In the genomic region with DNA sequence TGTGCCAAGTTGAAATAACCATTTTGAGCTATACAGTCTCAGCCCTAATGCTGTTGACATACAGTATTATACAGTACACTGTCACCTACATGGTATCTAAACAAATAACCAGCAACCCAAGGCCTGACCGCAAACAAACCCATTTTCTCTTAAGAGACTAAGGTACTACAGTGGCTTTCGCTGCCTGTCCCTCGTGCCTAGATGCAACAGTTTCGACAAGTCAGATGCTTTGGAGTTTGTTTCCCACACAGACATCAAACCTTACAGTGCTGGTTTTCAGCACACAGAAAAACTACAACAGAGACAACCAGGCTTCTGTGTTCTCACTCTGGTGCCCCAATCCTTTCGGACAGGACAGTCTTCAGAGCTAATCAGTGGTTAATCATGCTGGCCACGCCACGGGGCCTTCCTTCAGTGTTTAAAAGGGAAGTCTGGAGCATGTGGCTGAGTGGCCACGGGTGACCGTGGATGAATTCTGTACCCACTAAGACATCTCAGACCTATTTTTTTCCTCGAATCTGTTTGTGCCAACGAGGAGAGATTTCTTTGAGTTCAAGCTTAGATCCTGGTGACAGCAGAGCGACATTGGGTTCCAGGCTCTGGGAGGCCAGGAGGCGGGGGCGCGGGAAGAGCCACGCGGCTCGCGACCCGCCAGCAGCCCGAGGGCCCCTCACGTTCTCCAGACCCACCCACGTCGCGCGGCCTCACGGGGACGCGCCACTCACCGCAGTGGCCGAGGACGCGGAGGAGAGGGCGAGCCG, we compare ENCODE assay signal across 7 mouse cellular contexts. TPM values are rescaled to one million over a fixed set of nuclear protein-coding genes. Genes with fewer than 3 reads are reported as not detected.
A peak's percentile ranks its signal among the peaks of the same experiment; 100 is the strongest.
DNase-seq lines count a peak whose midpoint lies in the region; ATAC-seq and TF ChIP-seq lines count a peak whose summit lies in the region.

No protein-coding gene starts in this region.

- no peaks in the 10 kb centered on the region for H3K27me3 ChIP-seq in hindbrain, embryonic 12.5 days
- H3K27me3 ChIP-seq in lung, postnatal 0 days (replicated peaks; ENCODE audit: insufficient read depth, low read length), result no peaks in the 10 kb centered on the region

- no peak for TF ChIP-seq EP300 in lung, postnatal 0 days (IDR thresholded peaks at IDR 0.05)

- 5% methylated on average over 35 of the region's 35 CpGs for WGBS in hindbrain, embryonic 12.5 days
- WGBS in lung, postnatal 0 days, result 3% methylated on average over 35 of the region's 35 CpGs

- H3K36me3 ChIP-seq in hindbrain, embryonic 12.5 days, result peaks cover 24% of the 10 kb centered on the region
- peaks cover 8% of the 10 kb centered on the region; the same call in 1 of the 2 replicates for H3K36me3 ChIP-seq in lung, postnatal 0 days (ENCODE audit: insufficient read depth, low read length)

- peak; percentile 12; the same call in 1 of the 2 replicates for ATAC-seq in common myeloid progenitor, adult 5-6 weeks (replicated peaks; ENCODE audit: low read depth, poor library complexity, severe bottlenecking)
- no peak; the same call in 1 of the 2 replicates for ATAC-seq in hindbrain, embryonic 12.5 days (ENCODE audit: low FRiP score)
- peak; percentile 42 for ATAC-seq in lung, postnatal 0 days

- H3K4me1 ChIP-seq in hindbrain, embryonic 12.5 days, result peaks cover 12% of the 10 kb centered on the region
- H3K4me1 ChIP-seq in lung, postnatal 0 days (ENCODE audit: insufficient read depth, low read depth, low read length), result peaks cover 5% of the 10 kb centered on the region; the same call in 1 of the 2 replicates

- peak overlapping the region; percentile 78 for H3K27ac ChIP-seq in hindbrain, embryonic 12.5 days
- H3K27ac ChIP-seq in lung, postnatal 0 days (ENCODE audit: low read length), result peak overlapping the region; percentile 92

- peak overlapping the region; percentile 94 for H3K9ac ChIP-seq in hindbrain, embryonic 12.5 days
- peak overlapping the region; percentile 94 for H3K9ac ChIP-seq in lung, postnatal 0 days (replicated peaks; ENCODE audit: low read depth)

- DNase-seq in retina, embryonic 14.5 days (ENCODE audit: low spot score), result peak; percentile 8
- DNase-seq in retina, postnatal 1 day, result no peak
- DNase-seq in lung, postnatal 0 days (ENCODE audit: low spot score), result no peak
- peak; percentile 2 to 8 for DNase-seq in spleen, postnatal 36 days (ENCODE audit: low spot score in 2 of 2)
- DNase-seq in adrenal gland, postnatal 4 days (ENCODE audit: low spot score in 2 of 2), result no peak

- H3K9me3 ChIP-seq in hindbrain, embryonic 12.5 days (replicated peaks), result no peaks in the 10 kb centered on the region
- H3K9me3 ChIP-seq in lung, postnatal 0 days (ENCODE audit: low read length), result no peaks in the 10 kb centered on the region

- H3K4me3 ChIP-seq in hindbrain, embryonic 12.5 days, result peak overlapping the region; percentile 89
- peak overlapping the region; percentile 90 for H3K4me3 ChIP-seq in lung, postnatal 0 days (ENCODE audit: low read depth, low read length)

- no peak for TF ChIP-seq CTCF in lung, postnatal 0 days (IDR thresholded peaks at IDR 0.05)

- H3K4me2 ChIP-seq in hindbrain, embryonic 12.5 days (replicated peaks), result peak overlapping the region; percentile 90
- H3K4me2 ChIP-seq in lung, postnatal 0 days (replicated peaks; ENCODE audit: low read depth, low read length), result peak overlapping the region; percentile 82

RNA-seq across cellular contexts. Expression of gene Zfp330, which starts 0.4 kb away (rescaled TPM):
- total RNA-seq in common myeloid progenitor, adult 5-6 weeks (2017), result 166 and 172 TPM in 2 replicates
- 78.0 and 78.7 TPM in 2 replicates for polyA plus RNA-seq in hindbrain, embryonic 12.5 days (2016; fragmentation: Nextera tagmentation; extraction: Ambion mirVana)
- polyA plus RNA-seq in lung, postnatal 0 days (2015; fragmentation: Nextera tagmentation; extraction: Ambion mirVana), result 39.4 and 40.5 TPM in 2 replicates
- total RNA-seq in adrenal gland, postnatal 4 days (2021), result 10 to 100 TPM; 54.2 to 59.0 TPM

Comparison
In these comparisons a context has a peak if more than half of its experiments do, and no peak if none do; other contexts are left out.
1. DNase-seq: peak in retina, embryonic 14.5 days (single experiment) and spleen, postnatal 36 days (2 of 2); none in retina, postnatal 1 day (single experiment), lung, postnatal 0 days (single experiment) and adrenal gland, postnatal 4 days (0 of 2).